Comparison of ENCODE assay signal across 34 mouse cellular contexts in the genomic region with DNA sequence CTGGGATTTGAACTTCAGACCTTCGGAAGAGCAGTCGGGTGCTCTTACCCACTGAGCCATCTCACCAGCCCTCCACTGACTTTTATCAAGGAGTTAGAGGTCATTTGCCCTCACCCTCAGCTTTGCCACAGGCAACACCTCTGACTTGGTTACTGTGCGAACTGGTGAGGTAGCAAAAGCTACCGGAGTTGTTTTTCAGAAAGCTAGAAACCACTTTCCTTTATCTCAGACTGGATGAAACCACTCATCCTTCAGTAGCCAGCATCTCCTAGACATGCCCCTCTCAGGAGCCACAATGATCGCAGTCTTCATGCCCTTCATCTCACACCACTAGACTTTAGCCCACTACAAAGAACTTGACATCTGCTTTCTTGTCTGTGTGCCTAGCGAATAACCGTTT. TPM values are rescaled to one million over a fixed set of nuclear protein-coding genes. Genes with fewer than 3 reads are reported as not detected.
"Had no signal": no experiment of that assay in that cellular context is flagged by ENCODE, and none has a peak within 500 bp of the region (broad histone marks: within the 10 kb centered on the region; RNA-seq: fewer than 3 reads in every experiment).

No protein-coding gene starts in this region.

- DNase-seq: gastrocnemius, adult 2 months; gastrocnemius, postnatal 10 days; gastrocnemius, postnatal 25 days; heart, adult 2 months; heart, postnatal 14 days; heart, postnatal 4 days; kidney, adult 18-20 months; kidney, adult 8-10 months; kidney, postnatal 10 days; kidney, postnatal 25 days; kidney, postnatal 4 days; left cerebral cortex, postnatal 4 days had no signal

- ATAC-seq: hindbrain, embryonic 16.5 days; intestine, embryonic 15.5 days; intestine, postnatal 0 days; liver, embryonic 12.5 days had no signal

RNA-seq across cellular contexts. Expression of a gene that starts 27.2 kb away (rescaled TPM):
- total RNA-seq: gastrocnemius, adult 2 months; gastrocnemius, postnatal 10 days; gastrocnemius, postnatal 25 days; gastrocnemius, postnatal 4 days; granulocyte monocyte progenitor cell, adult 5-6 weeks; heart, adult 2 months; heart, postnatal 14 days; heart, postnatal 4 days; layer of hippocampus, adult 2 months; layer of hippocampus, postnatal 10 days; layer of hippocampus, postnatal 25 days; left cerebral cortex, adult 8-10 months; left cerebral cortex, postnatal 10 days; left cerebral cortex, postnatal 25 days; left cerebral cortex, postnatal 4 days; liver, adult 2 months had no signal
- polyA plus RNA-seq: frontal cortex, adult 2 months; heart, adult 2 months; heart, embryonic 13.5 days; heart, embryonic 15.5 days; heart, postnatal 0 days; hindbrain, embryonic 14.5 days; hindbrain, embryonic 16.5 days; kidney, embryonic 14.5 days; limb, embryonic 11.5 days; limb, embryonic 13.5 days; liver, adult 2 months; liver, embryonic 12.5 days; liver, embryonic 14.5 days had no signal

RNA-seq across cellular contexts. Expression of a gene that starts 32.9 kb away (rescaled TPM):
- total RNA-seq: granulocyte monocyte progenitor cell, adult 5-6 weeks; layer of hippocampus, adult 2 months; layer of hippocampus, postnatal 10 days; layer of hippocampus, postnatal 25 days; left cerebral cortex, postnatal 10 days; left cerebral cortex, postnatal 25 days; left cerebral cortex, postnatal 4 days had no signal
- polyA plus RNA-seq: frontal cortex, adult 2 months had no signal
